Mouse (Mus musculus): ENCODE data around the gene Gm3259. TPM values are rescaled to one million over a fixed set of nuclear protein-coding genes. Genes with fewer than 3 reads are reported as not detected.

Gene Gm3259
- not detected for total RNA-seq (2023)

DNA sequence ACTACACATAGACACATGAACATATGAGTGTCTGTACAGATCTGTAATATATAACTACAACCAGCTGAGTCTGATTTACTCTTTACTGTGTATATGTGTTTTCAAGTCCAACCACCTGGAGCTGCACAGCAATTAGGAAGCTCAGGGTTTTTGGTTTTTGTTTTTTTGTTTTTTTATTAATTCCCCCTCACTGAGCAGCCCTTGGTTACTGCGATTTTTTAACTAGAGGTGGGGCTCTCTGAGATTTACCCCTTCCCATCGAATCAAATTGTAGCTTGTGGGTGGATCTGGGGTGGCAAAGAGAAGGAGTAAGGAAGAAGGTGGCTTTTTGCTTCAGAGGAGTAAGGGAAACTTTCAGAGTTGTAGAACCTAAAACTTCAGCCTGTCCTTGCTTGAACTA is at the start of gene Gm3259:
Gene Gm3259, plus strand, starts transcription at position 301 of the 400 bp plus-strand sequence.

DNA sequence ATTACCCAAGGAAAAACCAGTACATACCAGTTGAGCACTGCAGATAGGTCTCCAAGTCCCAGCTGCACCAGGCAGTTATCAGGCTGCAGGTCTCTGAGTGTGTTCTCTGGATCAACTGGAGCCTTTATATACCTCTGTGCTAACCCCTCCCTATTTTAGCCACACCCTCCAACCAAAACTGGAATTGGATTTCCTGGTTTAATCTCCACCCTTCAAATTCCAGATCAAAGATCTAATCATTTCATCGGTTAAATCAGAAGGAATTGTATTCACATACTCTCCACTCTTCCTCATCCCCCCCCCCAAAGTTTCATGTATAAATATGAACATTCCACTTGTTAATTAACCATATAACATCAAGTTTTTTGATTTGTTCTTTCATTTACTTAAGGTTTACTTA is 33.0 kb upstream of the Gm3259 start, which contains the start of gene Gm10424:
Gene Gm10424, minus strand, starts transcription at position 101 of the 400 bp plus-strand sequence.

Other genes with a start within 250 kb of the Gm3259 start
- not detected for gene Gm7942, start 199.0 kb upstream of the Gm3259 start, total RNA-seq (2023)
- not detected for gene Gm16513, start 123.3 kb upstream of the Gm3259 start, total RNA-seq (2023)
- gene Gm10424, start 33.1 kb upstream of the Gm3259 start, total RNA-seq (2023): not detected
- gene D5Ertd577e, start 150.9 kb downstream of the Gm3259 start, total RNA-seq (2023): not detected
- gene Gm3286, start 204.8 kb downstream of the Gm3259 start, total RNA-seq (2023): not detected

Measured in CD8-positive naive resting alpha-beta T cell, adult 57 days (primary cell).